Mouse (Mus musculus) G1E (cell line): ENCODE results near the gene Naa30. TPM values are rescaled to one million over a fixed set of nuclear protein-coding genes. Genes with fewer than 3 reads are reported as not detected.

Source experiments
- ATAC-seq: 2 replicates; pipeline ENCODE4 v1.8.0; 2016; ENCODE audit warnings: mild to moderate bottlenecking; ENCODE audit not compliant: insufficient number of reproducible peaks, poor library complexity, low FRiP score, severe bottlenecking; ENCODE audit errors: extremely low read depth
- DNase-seq: peaks from one replicate; pipeline ENCODE4 v3.0.0; 2012; ENCODE audit warnings: low spot score
- H3K27me3 ChIP-seq: 2 replicates; pipeline ENCODE4 v1.6.1; 2012; ENCODE audit warnings: mild to moderate bottlenecking, low read length, inconsistent platforms; ENCODE audit not compliant: insufficient read depth
- H3K36me3 ChIP-seq: replicated peaks from 2 replicates; pipeline ENCODE3; 2012; ENCODE audit warnings: mild to moderate bottlenecking, inconsistent platforms
- H3K4me1 ChIP-seq: 2 replicates; pipeline ENCODE4 v1.6.1; 2012; ENCODE audit warnings: low read depth, low read length, inconsistent platforms, mixed read lengths; ENCODE audit not compliant: insufficient read depth
- H3K4me3 ChIP-seq: 2 replicates; pipeline ENCODE4 v1.5.1; 2012; ENCODE audit warnings: low read depth, mild to moderate bottlenecking, inconsistent platforms, low read length, moderate library complexity, mixed read lengths
- H3K9me3 ChIP-seq: replicated peaks from 2 replicates; pipeline ENCODE4 v1.6.1; 2012; ENCODE audit warnings: inconsistent platforms
- CTCF ChIP-seq: IDR thresholded peaks from 2 replicates; pipeline ENCODE4 v1.5.1; 2012; ENCODE audit warnings: low read depth, low read length, inconsistent platforms, mixed read lengths
- GATA1 ChIP-seq: IDR thresholded peaks from 2 replicates; pipeline ENCODE4 v1.6.1; 2012; ENCODE audit warnings: borderline replicate concordance, low read length, inconsistent platforms, mixed read lengths
- GATA2 ChIP-seq: IDR thresholded peaks from 2 replicates; pipeline ENCODE4 v1.6.1; 2012; ENCODE audit warnings: low read depth, low read length, inconsistent platforms, borderline replicate concordance
- POLR2AphosphoS5 ChIP-seq: IDR thresholded peaks from 2 replicates; pipeline ENCODE4 v1.6.1; 2012; ENCODE audit warnings: low read depth, low read length, inconsistent platforms; ENCODE audit not compliant: insufficient replicate concordance
- TAL1 ChIP-seq: conservative IDR thresholded peaks from 2 replicates; pipeline ENCODE4 v1.6.1; 2012; ENCODE audit warnings: low read depth, low read length, inconsistent platforms, mixed read lengths
- polyA plus RNA-seq: library from polyadenylated mRNA; stranded (reverse); fragments of >175 nt; gene quantifications from 2 replicates; pipeline ENCODE4 v1.2.3, GENCODE M21; 2012
- total RNA-seq, 2 experiments: library from RNA; stranded (forward) in 1 of 2; stranded (reverse) in 1 of 2; fragments of 200-1000 nt in 1 of 2; fragments of >200 nt in 1 of 2; fragmentation: Nextera tagmentation in 1 of 2; gene quantifications; 2 replicates each; pipeline ENCODE4 v1.2.3; 2014 to 2017

Gene Naa30
- total and polyA plus RNA-seq, 3 experiments = 14.8 to 56.7 (median 44.5) TPM

DNA sequence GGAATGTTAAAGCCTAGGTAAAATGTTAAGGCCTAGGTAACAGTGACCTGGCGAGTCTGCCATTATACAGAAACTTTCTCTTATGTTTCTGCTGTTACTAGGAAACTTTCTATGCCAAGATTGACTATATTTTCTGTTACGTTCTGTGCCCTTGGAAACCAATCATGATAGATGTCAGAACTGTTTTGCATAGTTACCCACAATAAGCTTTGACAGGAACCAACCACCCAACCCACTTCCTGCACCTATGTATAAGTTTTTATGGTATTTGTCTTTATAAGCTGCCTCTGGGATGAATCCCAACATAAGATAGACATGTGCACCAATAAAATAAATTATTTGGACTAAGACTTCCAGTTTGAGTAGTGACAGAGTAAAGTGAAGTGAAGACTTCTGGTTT is 49.7 kb downstream of the Naa30 start:
- H3K9me3 ChIP-seq = no peaks in the 10 kb centered on the region
- no peak for ATAC-seq
- no peak for TF ChIP-seq GATA1
- no peak for TF ChIP-seq POLR2AphosphoS5
- TF ChIP-seq GATA2 = no peak
- TF ChIP-seq TAL1 = no peak
- TF ChIP-seq CTCF = no peak

DNA sequence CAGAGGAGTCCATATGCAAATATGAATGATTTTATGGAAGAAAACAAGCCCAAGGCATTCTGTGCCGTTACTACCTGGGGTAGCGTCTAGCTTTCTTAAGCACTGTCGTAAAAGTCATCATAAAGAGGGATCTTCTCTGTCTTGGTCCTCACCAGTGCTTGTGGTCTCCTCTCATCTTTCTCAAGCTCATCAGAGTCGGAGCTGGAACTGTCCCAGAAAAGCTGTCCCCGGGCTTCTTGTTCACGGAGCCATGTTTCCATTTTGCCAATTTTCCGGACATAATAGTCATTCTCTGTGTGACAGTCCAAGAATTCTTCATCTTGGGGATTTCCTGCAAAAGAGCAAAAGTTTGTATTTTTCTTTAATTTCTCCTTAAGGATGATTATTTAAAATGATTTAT is 54.4 kb downstream of the Naa30 start:
- no peaks in the 10 kb centered on the region for H3K9me3 ChIP-seq
- H3K36me3 ChIP-seq = no peaks in the 10 kb centered on the region
- no peak for ATAC-seq
- DNase-seq = no peak
- no peaks in the 10 kb centered on the region for H3K4me1 ChIP-seq
- H3K27me3 ChIP-seq = no peaks in the 10 kb centered on the region
- TF ChIP-seq CTCF = no peak
- no peak for TF ChIP-seq POLR2AphosphoS5
- no peak for TF ChIP-seq TAL1
- TF ChIP-seq GATA2 = no peak
- no peak for TF ChIP-seq GATA1
- H3K4me3 ChIP-seq = no peak overlapping the region

More for the DNA sequence above, 49.7 kb downstream of the Naa30 start:
- no peak for DNase-seq
- Histone ChIP-seq H3K4me3 (no peak overlapping the region), H3K36me3 (no peaks in the 10 kb centered on the region), H3K27me3 (no peaks in the 10 kb centered on the region), H3K4me1 (no peaks in the 10 kb centered on the region)

DNA sequence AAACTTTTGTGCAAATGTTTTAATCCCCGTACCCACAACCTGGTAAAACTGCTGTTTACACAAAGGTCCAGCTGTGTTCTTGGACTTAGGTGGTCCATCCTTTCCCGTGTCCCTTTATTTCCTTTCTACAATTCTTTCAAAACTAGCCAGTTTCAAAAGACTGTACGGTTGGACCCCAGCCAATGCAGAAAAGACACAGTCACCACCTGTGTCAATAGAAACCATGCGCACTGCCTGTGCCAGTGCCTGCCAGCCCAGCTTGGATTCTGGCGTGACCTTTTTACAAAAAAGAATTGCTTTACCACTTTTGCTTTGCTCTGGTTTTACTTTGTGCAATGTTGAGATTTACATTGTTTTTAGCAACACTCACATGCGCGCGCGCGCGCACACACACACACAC is 55.0 kb downstream of the Naa30 start:
- Histone ChIP-seq H3K27me3 (no peaks in the 10 kb centered on the region), H3K36me3 (no peaks in the 10 kb centered on the region), H3K4me1 (no peaks in the 10 kb centered on the region), H3K4me3 (no peak overlapping the region), H3K9me3 (no peaks in the 10 kb centered on the region)
- DNase-seq (no peak), ATAC-seq (no peak)
- TF ChIP-seq GATA2 = no peak
- TF ChIP-seq GATA1 = no peak
- no peak for TF ChIP-seq TAL1
- no peak for TF ChIP-seq POLR2AphosphoS5

DNA sequence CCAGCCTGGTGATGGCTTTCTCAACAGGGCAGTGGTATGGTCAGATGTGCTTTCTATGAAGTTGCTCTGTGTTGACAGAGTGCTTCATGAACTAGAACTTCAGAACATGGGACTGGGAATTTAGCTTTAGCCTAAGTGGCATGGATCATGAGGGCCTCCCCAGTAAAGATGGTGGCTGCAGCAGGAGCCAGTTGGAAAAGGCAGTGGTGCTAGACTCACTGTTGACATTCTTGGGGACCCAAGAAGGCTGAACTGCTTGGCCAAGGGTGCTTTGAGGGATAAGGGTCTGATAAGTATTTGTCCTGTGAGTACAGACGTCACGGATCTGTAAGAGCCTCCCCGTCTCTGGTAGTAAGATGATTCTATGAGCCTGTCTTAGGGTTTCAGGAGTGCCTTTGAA is 59.8 kb downstream of the Naa30 start:
- H3K4me1 ChIP-seq = no peaks in the 10 kb centered on the region
- DNase-seq (no peak), ATAC-seq (no peak)
- no peaks in the 10 kb centered on the region; the same call in 1 of the 2 replicates for H3K27me3 ChIP-seq
- H3K36me3 ChIP-seq = no peaks in the 10 kb centered on the region
- TF ChIP-seq POLR2AphosphoS5 (no peak), TAL1 (no peak), GATA1 (no peak), GATA2 (no peak), CTCF (no peak)
- no peaks in the 10 kb centered on the region for H3K9me3 ChIP-seq
- H3K4me3 ChIP-seq = no peak overlapping the region

DNA sequence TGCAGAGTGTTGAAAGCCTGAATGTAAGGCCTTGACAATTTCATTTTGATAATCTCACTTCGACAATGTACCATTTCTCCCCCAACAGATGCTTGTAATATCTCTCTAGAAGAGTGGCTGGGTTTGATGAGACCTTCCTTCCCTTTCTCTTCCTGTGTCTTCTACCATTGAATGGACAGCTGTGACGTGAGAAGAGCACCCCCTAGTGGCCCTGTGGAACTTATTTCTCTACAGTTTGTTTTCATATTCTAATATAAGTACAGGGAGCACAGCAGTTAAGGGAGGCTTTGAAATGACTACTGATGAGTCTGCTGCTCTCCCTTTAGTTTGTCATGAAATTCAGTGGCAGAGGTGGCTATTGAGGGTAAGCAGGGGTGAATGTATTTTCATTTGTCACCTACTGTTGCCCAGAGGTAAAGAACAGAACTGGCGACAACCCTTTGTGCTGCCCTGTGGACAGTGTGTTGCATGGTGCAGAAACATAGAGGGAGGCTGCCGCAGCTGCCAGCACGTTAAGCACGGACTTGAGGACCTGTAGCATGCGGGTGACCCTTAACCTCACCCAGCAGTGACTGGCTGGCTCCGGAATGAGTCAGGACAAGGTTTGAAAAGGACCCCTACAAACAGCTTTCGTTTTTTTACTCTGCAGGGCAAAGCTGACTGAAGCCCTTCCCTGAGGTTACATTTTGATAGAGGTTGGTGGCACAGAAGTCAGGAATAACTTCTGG is 62.9 kb downstream of the Naa30 start:
- Histone ChIP-seq H3K36me3 (no peaks in the 10 kb centered on the region), H3K4me3 (0 out of 2 replicates have a peak overlapping the region, but pooled peaks have one; percentile 38), H3K9me3 (no peaks in the 10 kb centered on the region), H3K4me1 (no peaks in the 10 kb centered on the region), H3K27me3 (no peaks in the 10 kb centered on the region; the same call in 1 of the 2 replicates)
- DNase-seq (peak; percentile 5), ATAC-seq (peak; percentile 40)
- TF ChIP-seq GATA1 = no peak
- no peak for TF ChIP-seq TAL1
- no peak for TF ChIP-seq GATA2
- peak; percentile 31; the same call in 1 of the 2 replicates for TF ChIP-seq CTCF
- TF ChIP-seq POLR2AphosphoS5 = no peak

DNA sequence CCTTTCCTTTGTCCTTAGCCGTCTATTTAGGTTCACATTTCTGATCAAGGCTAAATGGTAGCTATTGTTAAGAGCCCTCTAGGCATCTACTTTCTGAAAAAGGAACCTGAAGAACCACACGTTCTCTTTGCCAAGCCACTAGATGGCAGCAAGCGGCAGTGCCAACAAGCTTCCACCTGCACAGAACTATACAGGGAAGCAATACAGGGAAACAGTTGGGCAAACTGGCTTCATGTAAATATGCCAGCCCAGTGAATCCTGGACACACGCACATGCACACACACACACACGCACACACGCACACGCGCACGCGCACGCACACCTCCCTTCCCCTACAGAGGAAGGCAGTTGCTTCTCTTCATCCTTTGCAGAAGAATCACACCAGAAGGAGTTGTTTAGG is 66.2 kb downstream of the Naa30 start:
- H3K27me3 ChIP-seq = peaks cover 2% of the 10 kb centered on the region; the same call in 1 of the 2 replicates
- no peak for ATAC-seq
- no peak overlapping the region for H3K4me3 ChIP-seq
- no peak for TF ChIP-seq CTCF
- no peak for TF ChIP-seq TAL1
- no peak for TF ChIP-seq GATA1
- TF ChIP-seq GATA2 = no peak
- TF ChIP-seq POLR2AphosphoS5 = no peak
- no peaks in the 10 kb centered on the region for H3K36me3 ChIP-seq
- H3K9me3 ChIP-seq = no peaks in the 10 kb centered on the region
- no peaks in the 10 kb centered on the region for H3K4me1 ChIP-seq
- no peak for DNase-seq

Other genes starting within 250 kb of the Naa30 start
- 54.2 and 55.4 TPM in 2 replicates for gene Ap5m1, start 106.1 kb upstream of the Naa30 start, total RNA-seq (2014; fragmentation: Nextera tagmentation)
- 39.4 and 45.7 TPM in 2 replicates for gene Ap5m1, start 106.1 kb upstream of the Naa30 start, total RNA-seq (2017)
- 2.4 and 6.1 TPM in 2 replicates for gene Ap5m1, start 106.1 kb upstream of the Naa30 start, polyA plus RNA-seq
- 70.8 and 75.3 TPM in 2 replicates for gene Exoc5, start 105.6 kb upstream of the Naa30 start, total RNA-seq (2014; fragmentation: Nextera tagmentation)
- gene Exoc5, start 105.6 kb upstream of the Naa30 start, total RNA-seq (2017) = 85.7 and 102 TPM in 2 replicates
- 7.0 and 7.7 TPM in 2 replicates for gene Exoc5, start 105.6 kb upstream of the Naa30 start, polyA plus RNA-seq
- not detected in 2 replicates for gene ccdc198, start 73.2 kb downstream of the Naa30 start, total RNA-seq (2014; fragmentation: Nextera tagmentation)
- 0.05 TPM in 1 of 2 replicates, not detected in the other for gene ccdc198, start 73.2 kb downstream of the Naa30 start, total RNA-seq (2017)
- not detected in 2 replicates for gene ccdc198, start 73.2 kb downstream of the Naa30 start, polyA plus RNA-seq